Mouse (Mus musculus) frontal cortex, adult (tissue): Measurements from ENCODE around the gene 2210016F16Rik.
A peak's percentile ranks its signal among the peaks of the same experiment; 100 is the strongest.
"Not testable (repeated sequence)": the region's sequence is repeated elsewhere in the genome, so short reads cannot be mapped to it uniquely, and the experiment has no call there.

ENCODE experiments used
- ATAC-seq: cut with Nextera tagmentation; 2 replicates; pipeline ENCODE4 v1.9.2; 2017; ENCODE audit warnings: mild to moderate bottlenecking, moderate library complexity, mixed read lengths; ENCODE audit not compliant: low TSS enrichment

The 2210016F16Rik gene

GRCm38 (mm10) chr13:58373153-58373470 is 11.9 kb downstream of the 2210016F16Rik start:
- no peak for ATAC-seq

- ATAC-seq: no peak
Observed at GRCm38 (mm10) chr13:58372278-58373152, 12.5 kb downstream of the 2210016F16Rik start.

- no peak for ATAC-seq
Observed at GRCm38 (mm10) chr13:58368835-58369234, 16.2 kb downstream of the 2210016F16Rik start.

- no peak for ATAC-seq
Observed at GRCm38 (mm10) chr13:58367641-58368040, 17.4 kb downstream of the 2210016F16Rik start.

- no peak for ATAC-seq
Observed at GRCm38 (mm10) chr13:58366373-58366772, 18.7 kb downstream of the 2210016F16Rik start.

- ATAC-seq: not testable (repeated sequence)
Observed at GRCm38 (mm10) chr13:58365179-58365578, 19.8 kb downstream of the 2210016F16Rik start.

GRCm38 (mm10) chr13:58364353-58365175 is 20.5 kb downstream of the 2210016F16Rik start:
- ATAC-seq: no peak

GRCm38 (mm10) chr13:58359304-58359653 is 25.7 kb downstream of the 2210016F16Rik start:
- peak; percentile 76; the same call in 1 of the 2 replicates for ATAC-seq

- peak; percentile 98 for ATAC-seq
Observed at GRCm38 (mm10) chr13:58358629-58359303, 26.3 kb downstream of the 2210016F16Rik start, which contains the start of gene Kif27. Kif27 (minus strand) TSS chr13:58359122.

GRCm38 (mm10) chr13:58352996-58353395 is 32.0 kb downstream of the 2210016F16Rik start:
- no peak for ATAC-seq

GRCm38 (mm10) chr13:58350606-58351005 is 34.4 kb downstream of the 2210016F16Rik start:
- ATAC-seq: no peak

- ATAC-seq: peak; percentile 77
Observed at GRCm38 (mm10) chr13:58344505-58344904, 40.5 kb downstream of the 2210016F16Rik start.

- ATAC-seq: no peak
Observed at GRCm38 (mm10) chr13:58337456-58337855, 47.6 kb downstream of the 2210016F16Rik start.

GRCm38 (mm10) chr13:58334116-58334515 is 50.9 kb downstream of the 2210016F16Rik start:
- no peak for ATAC-seq
